Mouse (Mus musculus) kidney, postnatal 10 days (tissue): ENCODE results near the gene Mcat.
"Not testable (repeated sequence)": the region's sequence is repeated elsewhere in the genome, so short reads cannot be mapped to it uniquely, and the experiment has no call there.

Experiments
- DNase-seq: peaks from one replicate; pipeline ENCODE4 v3.0.0; 2021; ENCODE audit warnings: mixed read lengths

Gene Mcat

GRCm38 (mm10) chr15:83501483-83501882, 62.1 kb downstream of the Mcat start:
- DNase-seq: not testable (repeated sequence)

- DNase-seq: peak; percentile 58
Measured at GRCm38 (mm10) chr15:83500352-83500751, 63.2 kb downstream of the Mcat start.

GRCm38 (mm10) chr15:83499211-83499755, 64.3 kb downstream of the Mcat start:
- no peak for DNase-seq

GRCm38 (mm10) chr15:83497299-83497698, 66.3 kb downstream of the Mcat start:
- no peak for DNase-seq
